Mouse (Mus musculus): ENCODE data around the gene Otop3. TPM values are rescaled to one million over a fixed set of nuclear protein-coding genes. Genes with fewer than 3 reads are reported as not detected.

Otop3 gene
- total and polyA plus RNA-seq, 2 experiments from 2014 or later: 1.8 to 3.7 TPM

GRCm38 (mm10) chr11:115290314-115290713, 44.2 kb upstream of the Otop3 start:
- Histone ChIP-seq H3K36me3 (ENCODE audit: insufficient read depth, low read length) (no peaks in the 10 kb centered on the region), H3K9me3 (ENCODE audit: low read length) (no peaks in the 10 kb centered on the region), H3K9ac (replicated peaks; ENCODE audit: low read length, poor library complexity, severe bottlenecking) (no peak overlapping the region), H3K27me3 (ENCODE audit: insufficient read depth, low read length) (no peaks in the 10 kb centered on the region), H3K4me1 (ENCODE audit: insufficient read depth, low read length) (no peaks in the 10 kb centered on the region), H3K4me3 (ENCODE audit: low read depth, low read length) (no peak overlapping the region), H3K4me2 (ENCODE audit: low read depth, low read length, poor library complexity, severe bottlenecking) (no peak overlapping the region), H3K27ac (ENCODE audit: low read depth, low read length) (no peak overlapping the region)
- DNase-seq (ENCODE audit: low spot score) (no peak), ATAC-seq (ENCODE audit: low FRiP score) (no peak)
- TF ChIP-seq CTCF (IDR thresholded peaks at IDR 0.05): no peak
- 89% methylated on average over 1 of the region's 1 CpGs for WGBS

DNA sequence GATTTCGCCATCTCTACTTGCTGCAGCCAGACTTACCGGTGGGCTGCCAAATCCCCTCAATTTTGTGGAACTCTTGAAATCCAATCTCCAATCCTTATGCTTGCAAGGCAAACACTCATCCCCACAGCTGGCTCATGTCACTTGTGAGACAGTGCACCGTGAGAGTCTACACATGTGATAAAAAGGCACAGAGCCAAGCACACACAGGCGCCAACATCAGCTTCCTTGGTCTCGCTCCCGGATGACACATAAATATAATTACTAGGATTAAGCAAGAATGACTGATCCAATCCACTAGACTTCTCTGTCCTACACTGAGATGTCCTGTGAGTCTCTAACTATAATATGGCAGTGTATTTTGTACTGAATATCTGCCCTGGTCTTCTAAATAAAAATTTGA, 43.6 kb upstream of the Otop3 start:
- no peak for ATAC-seq (ENCODE audit: low FRiP score)
- H3K4me3 ChIP-seq (ENCODE audit: low read depth, low read length): no peak overlapping the region
- WGBS: 84% methylated on average over 6 of the region's 6 CpGs
- H3K9me3 ChIP-seq (ENCODE audit: low read length): no peaks in the 10 kb centered on the region
- H3K4me1 ChIP-seq (ENCODE audit: insufficient read depth, low read length): no peaks in the 10 kb centered on the region
- TF ChIP-seq CTCF (IDR thresholded peaks at IDR 0.05): no peak
- H3K27me3 ChIP-seq (ENCODE audit: insufficient read depth, low read length): no peaks in the 10 kb centered on the region
- no peak overlapping the region for H3K27ac ChIP-seq (ENCODE audit: low read depth, low read length)
- no peak overlapping the region for H3K4me2 ChIP-seq (ENCODE audit: low read depth, low read length, poor library complexity, severe bottlenecking)
- no peaks in the 10 kb centered on the region for H3K36me3 ChIP-seq (ENCODE audit: insufficient read depth, low read length)
- H3K9ac ChIP-seq (replicated peaks; ENCODE audit: low read length, poor library complexity, severe bottlenecking): no peak overlapping the region
- no peak for DNase-seq (ENCODE audit: low spot score)

- 78% methylated on average over 10 of the region's 10 CpGs for WGBS
- ATAC-seq (ENCODE audit: low FRiP score) (no peak), DNase-seq (ENCODE audit: low spot score) (no peak)
- H3K9ac ChIP-seq (replicated peaks; ENCODE audit: low read length, poor library complexity, severe bottlenecking): no peak overlapping the region
- no peak overlapping the region for H3K4me2 ChIP-seq (ENCODE audit: low read depth, low read length, poor library complexity, severe bottlenecking)
- no peak overlapping the region for H3K4me3 ChIP-seq (ENCODE audit: low read depth, low read length)
- no peaks in the 10 kb centered on the region for H3K4me1 ChIP-seq (ENCODE audit: insufficient read depth, low read length)
- no peaks in the 10 kb centered on the region for H3K36me3 ChIP-seq (ENCODE audit: insufficient read depth, low read length)
- H3K27me3 ChIP-seq (ENCODE audit: insufficient read depth, low read length): no peaks in the 10 kb centered on the region
- H3K27ac ChIP-seq (ENCODE audit: low read depth, low read length): no peak overlapping the region
- no peak for TF ChIP-seq CTCF (IDR thresholded peaks at IDR 0.05)
- H3K9me3 ChIP-seq (ENCODE audit: low read length): no peaks in the 10 kb centered on the region
These were observed 43.0 kb upstream of the Otop3 start for GRCm38 (mm10) chr11:115291503-115291902.

- Histone ChIP-seq H3K4me2 (ENCODE audit: low read depth, low read length, poor library complexity, severe bottlenecking) (no peak overlapping the region), H3K4me1 (ENCODE audit: insufficient read depth, low read length) (no peaks in the 10 kb centered on the region), H3K27me3 (ENCODE audit: insufficient read depth, low read length) (no peaks in the 10 kb centered on the region), H3K36me3 (ENCODE audit: insufficient read depth, low read length) (no peaks in the 10 kb centered on the region), H3K27ac (ENCODE audit: low read depth, low read length) (no peak overlapping the region), H3K4me3 (ENCODE audit: low read depth, low read length) (no peak overlapping the region), H3K9me3 (ENCODE audit: low read length) (no peaks in the 10 kb centered on the region), H3K9ac (replicated peaks; ENCODE audit: low read length, poor library complexity, severe bottlenecking) (no peak overlapping the region)
- ATAC-seq (ENCODE audit: low FRiP score) (no peak), DNase-seq (ENCODE audit: low spot score) (no peak)
- no peak for TF ChIP-seq CTCF (IDR thresholded peaks at IDR 0.05)
- 68% methylated on average over 14 of the region's 14 CpGs for WGBS
These were observed 41.7 kb upstream of the Otop3 start for GRCm38 (mm10) chr11:115292631-115293375.

DNA sequence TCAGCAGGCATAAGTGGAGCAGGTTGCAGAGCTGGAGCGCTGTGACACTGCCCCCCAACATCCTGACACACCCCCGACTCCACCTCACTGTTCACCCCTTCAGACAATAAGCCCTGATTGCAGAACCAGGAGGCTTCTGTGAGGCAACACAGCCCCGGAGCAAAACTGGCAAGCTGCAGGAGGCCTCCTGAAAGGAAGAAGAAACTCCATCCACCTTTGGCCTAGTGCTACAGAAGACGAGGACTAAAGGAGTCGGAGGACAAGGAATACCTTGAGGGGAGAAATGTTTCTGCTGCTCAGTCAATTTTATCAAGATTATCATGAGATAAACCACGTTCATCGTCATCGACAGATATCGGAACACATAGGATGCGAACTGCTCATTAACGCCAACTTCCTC, 38.6 kb upstream of the Otop3 start:
- Histone ChIP-seq H3K27ac (ENCODE audit: low read depth, low read length) (no peak overlapping the region), H3K4me2 (ENCODE audit: low read depth, low read length, poor library complexity, severe bottlenecking) (no peak overlapping the region), H3K4me1 (ENCODE audit: insufficient read depth, low read length) (no peaks in the 10 kb centered on the region), H3K27me3 (ENCODE audit: insufficient read depth, low read length) (no peaks in the 10 kb centered on the region), H3K4me3 (ENCODE audit: low read depth, low read length) (no peak overlapping the region), H3K9ac (replicated peaks; ENCODE audit: low read length, poor library complexity, severe bottlenecking) (no peak overlapping the region), H3K9me3 (ENCODE audit: low read length) (no peaks in the 10 kb centered on the region), H3K36me3 (ENCODE audit: insufficient read depth, low read length) (no peaks in the 10 kb centered on the region)
- DNase-seq (ENCODE audit: low spot score): no peak
- 91% methylated on average over 11 of the region's 11 CpGs for WGBS
- ATAC-seq (ENCODE audit: low FRiP score): no peak
- TF ChIP-seq CTCF (IDR thresholded peaks at IDR 0.05): no peak

DNA sequence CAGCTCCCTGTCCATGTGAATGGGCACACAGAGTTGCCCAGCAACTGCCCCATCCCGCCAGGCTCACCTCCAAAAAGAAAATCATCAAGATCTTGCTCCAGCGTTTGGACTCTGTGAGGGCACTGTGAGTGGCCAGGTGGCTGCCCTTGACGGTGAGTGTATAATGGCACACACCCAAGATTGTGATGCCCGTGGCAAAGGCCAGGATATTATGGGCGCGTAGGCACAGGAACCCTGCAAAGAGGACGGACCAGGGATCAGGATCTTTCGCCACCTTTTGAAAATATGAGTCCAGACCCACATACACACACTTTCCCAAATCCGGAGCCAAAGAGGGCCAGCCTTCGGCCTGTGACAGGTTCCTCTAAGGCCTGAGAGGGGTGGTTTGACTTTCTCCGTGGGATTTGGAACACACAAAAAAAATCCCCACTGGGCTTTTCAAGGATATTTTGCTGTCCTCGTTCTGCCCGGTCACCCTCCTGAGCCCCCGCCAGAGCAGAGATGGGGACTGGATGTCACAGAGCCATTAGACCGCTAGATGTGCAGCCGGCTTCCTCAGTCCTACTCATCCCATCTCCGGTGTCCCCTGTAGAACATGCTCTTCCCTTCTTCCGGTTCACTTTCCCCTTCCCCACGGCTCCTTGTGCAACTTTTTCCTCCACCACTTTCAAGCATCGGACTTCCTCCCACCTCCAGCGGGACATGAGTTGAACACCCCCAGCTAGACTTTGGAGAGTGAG, 37.9 kb upstream of the Otop3 start:
- peak overlapping the region; percentile 57; the same call in 1 of the 2 replicates for H3K27ac ChIP-seq (ENCODE audit: low read depth, low read length)
- TF ChIP-seq CTCF (IDR thresholded peaks at IDR 0.05): no peak
- peak; percentile 24; the same call in 1 of the 2 replicates for ATAC-seq (ENCODE audit: low FRiP score)
- peak overlapping the region; percentile 70 for H3K9ac ChIP-seq (replicated peaks; ENCODE audit: low read length, poor library complexity, severe bottlenecking)
- H3K4me1 ChIP-seq (ENCODE audit: insufficient read depth, low read length): no peaks in the 10 kb centered on the region
- DNase-seq (ENCODE audit: low spot score): no peak
- H3K4me2 ChIP-seq (ENCODE audit: low read depth, low read length, poor library complexity, severe bottlenecking): peak overlapping the region; percentile 87
- no peaks in the 10 kb centered on the region for H3K9me3 ChIP-seq (ENCODE audit: low read length)
- H3K4me3 ChIP-seq (ENCODE audit: low read depth, low read length): peak overlapping the region; percentile 54
- no peaks in the 10 kb centered on the region for H3K36me3 ChIP-seq (ENCODE audit: insufficient read depth, low read length)
- 50% methylated on average over 21 of the region's 21 CpGs for WGBS
- H3K27me3 ChIP-seq (ENCODE audit: insufficient read depth, low read length): no peaks in the 10 kb centered on the region
